Mouse (Mus musculus): Measurements from ENCODE around the gene Aldh1a1.

GRCm38 (mm10) chr19:20577429-20577828 is 84.9 kb downstream of the Aldh1a1 start:
- TF ChIP-seq USF1 (IDR thresholded peaks at IDR 0.05; ENCODE audit: low read depth): no peak
- no peak for TF ChIP-seq MAX (IDR thresholded peaks at IDR 0.05; ENCODE audit: low read depth)
- no peak for TF ChIP-seq TCF12 (IDR thresholded peaks at IDR 0.05; ENCODE audit: insufficient read depth, poor library complexity, severe bottlenecking)
- TF ChIP-seq POLR2AphosphoS2 (IDR thresholded peaks at IDR 0.05; ENCODE audit: insufficient read length, low read depth): no peak
- no peak for TF ChIP-seq POLR2A (IDR thresholded peaks at IDR 0.05; ENCODE audit: insufficient read length, low read depth)
- no peak for TF ChIP-seq MYOD1 (IDR thresholded peaks at IDR 0.05; ENCODE audit: control insufficient read depth in 1 of 3, insufficient read length in 2 of 3, low read depth in 2 of 3)
- TF ChIP-seq CEBPB (IDR thresholded peaks at IDR 0.05; ENCODE audit: insufficient read depth, poor library complexity, severe bottlenecking): no peak
- no peak for TF ChIP-seq SRF (IDR thresholded peaks at IDR 0.05; ENCODE audit: control insufficient read depth, insufficient read length, low read depth)
- no peak for TF ChIP-seq MYOG (IDR thresholded peaks at IDR 0.05; ENCODE audit: control insufficient read depth in 1 of 3, insufficient read depth in 1 of 3, insufficient read length in 2 of 3, low read depth in 2 of 3)
- TF ChIP-seq REST (IDR thresholded peaks at IDR 0.05; ENCODE audit: insufficient read depth, insufficient read length): no peak

Measured in myocyte (in vitro differentiated cells).